Mouse (Mus musculus) inflammation-experienced regulatory T-cells (primary cell): ENCODE measurements around the gene Agtpbp1. TPM values are rescaled to one million over a fixed set of nuclear protein-coding genes. Genes with fewer than 3 reads are reported as not detected.

Source experiments
- polyA plus RNA-seq, 2 experiments: library from polyadenylated mRNA; unstranded; fragments of 100-300 nt; shearing (Covaris generic); gene quantifications; one replicate each; pipeline ENCODE4 v1.2.1; 2017

Gene Agtpbp1
- polyA plus RNA-seq, result 10 to 100 TPM; 21.5 to 28.8 TPM

DNA sequence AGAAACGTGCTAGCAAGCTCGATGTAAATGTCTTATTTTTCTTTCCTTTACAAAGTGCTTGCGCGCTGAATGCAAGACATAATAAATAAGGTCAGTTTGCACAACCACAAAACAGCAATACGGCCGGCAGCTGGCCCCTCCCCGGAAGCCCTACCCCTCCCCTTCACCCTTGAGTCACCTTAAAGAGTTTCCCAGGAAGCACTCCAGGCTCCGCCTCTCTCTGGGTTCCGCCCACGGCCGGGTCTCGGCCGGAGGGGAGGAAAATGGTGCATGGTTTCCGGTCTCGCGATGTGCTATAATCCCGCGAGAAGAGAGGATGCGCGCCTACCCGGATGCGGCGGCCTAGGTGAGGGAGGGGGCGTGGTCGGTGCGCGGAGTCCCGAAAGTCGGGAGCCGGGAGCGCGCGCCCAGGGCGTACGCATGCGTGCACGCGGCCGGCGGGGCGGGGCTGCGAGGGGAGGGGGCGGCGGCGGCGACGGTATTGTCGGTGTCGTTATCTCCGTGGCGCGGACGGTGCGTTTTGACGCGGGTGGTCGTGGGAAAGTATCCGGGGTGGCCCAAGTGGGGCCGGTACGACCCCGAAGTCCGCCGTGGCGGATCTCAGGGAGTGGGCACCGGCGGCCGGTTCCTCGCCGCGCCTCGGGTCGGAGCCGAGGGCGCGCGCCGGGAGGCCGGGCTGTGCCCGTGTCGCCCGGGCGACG is at the start of gene Agtpbp1, which contains the start of gene Naa35:
TSS of gene Agtpbp1 (minus strand) at position 281 of the 701 bp plus-strand sequence.
TSS of gene Naa35 (plus strand) at position 313 of the 701 bp plus-strand sequence.

Other genes starting within 250 kb of the Agtpbp1 start
- 10 to 100 TPM; 62.7 to 75.7 TPM for gene Naa35, start within 50 bp of the Agtpbp1 start, polyA plus RNA-seq
- gene Golm1, start 90.6 kb upstream of the Agtpbp1 start, polyA plus RNA-seq, result 10 to 100 TPM; 36.9 to 80.2 TPM
- gene 4921517D22Rik, start 108.9 kb upstream of the Agtpbp1 start, polyA plus RNA-seq, result under 1 TPM; 0.05 to 0.12 TPM
- under 1 TPM; 0.16 to 0.17 TPM for gene Spata31d1a, start 125.1 kb upstream of the Agtpbp1 start, polyA plus RNA-seq
- under 1 TPM in 1 of 2 experiments, not detected in 1; 0.09 TPM for gene Spata31d1b, start 127.1 kb upstream of the Agtpbp1 start, polyA plus RNA-seq
- gene Spata31d1d, start 146.5 kb upstream of the Agtpbp1 start, polyA plus RNA-seq, result not detected
- 1 to 10 TPM in 1 of 2 experiments, not detected in 1; 1.4 TPM for gene 1700014D04Rik, start 161.5 kb upstream of the Agtpbp1 start, polyA plus RNA-seq
- gene Isca1, start 184.6 kb upstream of the Agtpbp1 start, polyA plus RNA-seq, result 10 to 100 TPM; 60.8 to 71.2 TPM
- not detected for gene Gm49354, start 197.0 kb upstream of the Agtpbp1 start, polyA plus RNA-seq
- gene Tut7, start 237.9 kb upstream of the Agtpbp1 start, polyA plus RNA-seq, result 100 to 1,000 TPM; 124 to 138 TPM